Mouse (Mus musculus): ENCODE measurements around the gene Tmem98.

DNA sequence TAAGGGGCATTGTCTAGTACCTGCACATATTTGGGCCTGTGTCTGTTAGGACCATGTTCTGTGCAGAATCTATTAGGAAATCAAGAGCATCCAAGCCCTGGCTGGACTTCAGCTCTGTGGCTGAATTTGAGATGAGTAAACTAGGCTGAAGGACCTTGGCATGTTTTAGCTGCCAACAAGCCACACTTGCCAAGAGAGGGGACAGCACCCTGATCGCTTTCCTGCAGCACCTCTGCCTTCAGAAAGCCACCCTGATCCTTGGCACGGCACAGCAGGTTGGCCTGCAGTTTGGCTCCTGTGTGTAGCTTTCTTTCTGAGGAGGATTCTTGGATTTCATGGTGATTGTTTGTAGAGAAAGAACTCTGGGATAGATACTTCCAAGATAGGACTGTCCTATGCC is 28.4 kb upstream of the Tmem98 start:
- no peak for TF ChIP-seq CTCF (IDR thresholded peaks at IDR 0.05; ENCODE audit: borderline replicate concordance, control insufficient read depth, extremely low read depth, insufficient read depth, low read length, poor library complexity)
- TF ChIP-seq POLR2A (IDR thresholded peaks at IDR 0.05; ENCODE audit: control insufficient read depth, extremely low read depth, insufficient read depth, low read length, poor library complexity), result no peak
